Mouse (Mus musculus): Measurements from ENCODE around the gene Dhx32. TPM values are rescaled to one million over a fixed set of nuclear protein-coding genes. Genes with fewer than 3 reads are reported as not detected.

The Dhx32 gene
- polyA plus RNA-seq, 1 experiment from 2014 or later, result 72.3 TPM

DNA sequence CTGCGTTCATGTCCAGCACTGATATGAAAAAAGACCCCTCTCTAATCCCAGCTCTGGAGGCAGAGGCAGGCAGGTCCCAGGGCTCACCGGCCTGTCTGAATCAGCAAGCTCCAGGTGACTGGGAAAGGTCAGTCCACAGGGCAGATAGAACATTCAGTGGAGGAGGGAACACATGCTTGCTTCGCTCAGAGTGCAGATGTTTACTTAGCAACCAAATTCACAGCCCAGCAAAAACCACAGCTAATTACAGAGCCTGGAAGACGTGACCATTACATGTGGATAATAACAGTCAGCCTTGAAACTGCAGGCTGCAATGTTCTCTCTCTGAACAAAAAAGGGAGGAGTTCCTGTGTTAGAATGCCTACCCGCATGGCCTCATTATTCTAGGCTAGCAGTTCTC lies 31.9 kb downstream of the Dhx32 start:
- no peak overlapping the region for H3K27ac ChIP-seq (ENCODE audit: low read depth)
- no peak for DNase-seq (ENCODE audit: low spot score)

DNA sequence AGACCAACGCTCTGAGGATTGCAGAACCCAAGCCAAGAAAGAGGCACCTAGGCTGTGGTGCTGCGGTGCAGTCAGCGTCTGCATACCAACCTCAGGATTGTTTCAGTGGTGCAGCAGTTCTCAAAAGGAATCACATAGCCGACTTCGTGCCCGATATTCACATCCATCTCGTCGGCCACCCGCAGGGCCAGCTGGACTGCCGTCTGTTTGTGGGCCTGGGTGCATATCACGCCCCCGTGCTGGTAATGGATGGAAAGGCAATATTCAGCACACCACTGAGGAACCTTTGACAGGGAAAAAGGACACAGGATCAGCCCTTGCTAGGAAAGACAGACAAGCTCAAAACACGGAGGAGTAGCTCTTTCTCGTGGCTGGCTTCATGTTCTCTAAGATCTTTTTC lies 33.8 kb downstream of the Dhx32 start:
- no peak overlapping the region for H3K27ac ChIP-seq (ENCODE audit: low read depth)
- H3K27me3 ChIP-seq (replicated peaks; ENCODE audit: control insufficient read depth, insufficient read depth, low read length), result no peaks in the 10 kb centered on the region
- 74% methylated on average over 14 of the region's 14 CpGs for WGBS
- H3K4me3 ChIP-seq (ENCODE audit: low read depth, low read length), result no peak overlapping the region
- no peak for ATAC-seq (replicated peaks; ENCODE audit: low FRiP score, low TSS enrichment, low read depth)
- H3K36me3 ChIP-seq (ENCODE audit: control insufficient read depth, insufficient read depth, low read length), result no peaks in the 10 kb centered on the region
- no peaks in the 10 kb centered on the region for H3K9me3 ChIP-seq (ENCODE audit: control insufficient read depth, low read length)
- H3K4me1 ChIP-seq (replicated peaks; ENCODE audit: control insufficient read depth, insufficient read depth, low read length), result peaks cover 7% of the 10 kb centered on the region
- no peak overlapping the region for H3K4me2 ChIP-seq (ENCODE audit: low read length)
- DNase-seq (ENCODE audit: low spot score), result no peak
- no peak overlapping the region for H3K9ac ChIP-seq (ENCODE audit: low read length)

More for the DNA sequence above, 31.9 kb downstream of the Dhx32 start:
- ATAC-seq (replicated peaks; ENCODE audit: low FRiP score, low TSS enrichment, low read depth), result no peak
- Histone ChIP-seq H3K4me2 (ENCODE audit: low read length) (no peak overlapping the region), H3K4me1 (replicated peaks; ENCODE audit: control insufficient read depth, insufficient read depth, low read length) (no peaks in the 10 kb centered on the region; the same call in 1 of the 2 replicates), H3K36me3 (ENCODE audit: control insufficient read depth, insufficient read depth, low read length) (no peaks in the 10 kb centered on the region), H3K4me3 (ENCODE audit: low read depth, low read length) (no peak overlapping the region), H3K27me3 (replicated peaks; ENCODE audit: control insufficient read depth, insufficient read depth, low read length) (no peaks in the 10 kb centered on the region), H3K9ac (ENCODE audit: low read length) (no peak overlapping the region), H3K9me3 (ENCODE audit: control insufficient read depth, low read length) (no peaks in the 10 kb centered on the region)
- 64% methylated on average over 5 of the region's 5 CpGs for WGBS

DNA sequence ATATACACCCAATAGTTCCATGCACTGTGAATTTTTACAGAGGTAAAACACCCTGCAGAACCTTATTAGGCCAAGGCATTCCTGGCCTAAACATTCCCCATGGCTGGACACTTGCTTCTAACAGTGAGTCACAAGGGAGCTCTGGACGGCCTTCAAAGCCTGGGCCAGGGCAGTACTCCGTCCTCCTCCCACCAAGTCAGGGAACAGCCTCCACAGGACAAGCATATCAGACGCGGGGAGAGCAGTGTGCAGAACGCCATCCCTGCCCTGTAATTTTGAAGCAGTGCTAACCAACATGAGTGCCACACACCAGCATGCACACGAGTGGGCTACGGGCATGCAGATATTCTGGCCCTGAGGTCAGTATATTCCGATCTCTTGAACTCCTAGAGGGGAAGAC lies 35.2 kb downstream of the Dhx32 start:
- 79% methylated on average over 8 of the region's 8 CpGs for WGBS
- Histone ChIP-seq H3K4me2 (ENCODE audit: low read length) (no peak overlapping the region), H3K9ac (ENCODE audit: low read length) (no peak overlapping the region), H3K36me3 (ENCODE audit: control insufficient read depth, insufficient read depth, low read length) (0 out of 2 replicates have a peak, but pooled peaks cover 1% of the 10 kb centered on the region), H3K27me3 (replicated peaks; ENCODE audit: control insufficient read depth, insufficient read depth, low read length) (no peaks in the 10 kb centered on the region), H3K4me3 (ENCODE audit: low read depth, low read length) (no peak overlapping the region), H3K9me3 (ENCODE audit: control insufficient read depth, low read length) (no peaks in the 10 kb centered on the region), H3K4me1 (replicated peaks; ENCODE audit: control insufficient read depth, insufficient read depth, low read length) (peaks cover 7% of the 10 kb centered on the region), H3K27ac (ENCODE audit: low read depth) (no peak overlapping the region)
- ATAC-seq (replicated peaks; ENCODE audit: low FRiP score, low TSS enrichment, low read depth) (no peak), DNase-seq (ENCODE audit: low spot score) (no peak)

DNA sequence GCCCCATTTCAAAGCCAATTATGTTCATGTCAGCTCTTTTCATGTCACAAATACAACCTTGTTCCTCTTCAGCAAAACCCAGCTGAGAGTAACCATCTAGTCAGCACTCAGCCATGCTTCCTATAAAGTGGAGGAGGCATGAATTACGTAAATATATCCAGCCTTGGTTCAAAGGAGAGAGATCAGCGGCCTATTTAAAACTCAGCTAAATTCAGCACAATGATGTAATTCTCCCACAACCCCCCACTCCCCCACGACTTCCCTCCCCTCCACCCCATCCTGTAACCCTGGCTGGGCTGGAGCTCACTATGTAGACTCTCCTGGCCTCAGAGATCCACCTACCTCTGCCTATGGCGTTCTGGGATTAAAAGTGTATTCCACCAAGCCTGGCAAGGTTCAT lies 37.8 kb downstream of the Dhx32 start:
- no peak overlapping the region for H3K27ac ChIP-seq (ENCODE audit: low read depth)
- WGBS, result 41% methylated on average over 4 of the region's 4 CpGs
- H3K4me3 ChIP-seq (ENCODE audit: low read depth, low read length), result no peak overlapping the region
- no peak for ATAC-seq (replicated peaks; ENCODE audit: low FRiP score, low TSS enrichment, low read depth)
- DNase-seq (ENCODE audit: low spot score), result no peak
- no peaks in the 10 kb centered on the region for H3K9me3 ChIP-seq (ENCODE audit: control insufficient read depth, low read length)
- H3K9ac ChIP-seq (ENCODE audit: low read length), result no peak overlapping the region
- peaks cover 7% of the 10 kb centered on the region for H3K4me1 ChIP-seq (replicated peaks; ENCODE audit: control insufficient read depth, insufficient read depth, low read length)
- no peak overlapping the region for H3K4me2 ChIP-seq (ENCODE audit: low read length)
- no peaks in the 10 kb centered on the region for H3K27me3 ChIP-seq (replicated peaks; ENCODE audit: control insufficient read depth, insufficient read depth, low read length)
- peaks cover 18% of the 10 kb centered on the region for H3K36me3 ChIP-seq (ENCODE audit: control insufficient read depth, insufficient read depth, low read length)

DNA sequence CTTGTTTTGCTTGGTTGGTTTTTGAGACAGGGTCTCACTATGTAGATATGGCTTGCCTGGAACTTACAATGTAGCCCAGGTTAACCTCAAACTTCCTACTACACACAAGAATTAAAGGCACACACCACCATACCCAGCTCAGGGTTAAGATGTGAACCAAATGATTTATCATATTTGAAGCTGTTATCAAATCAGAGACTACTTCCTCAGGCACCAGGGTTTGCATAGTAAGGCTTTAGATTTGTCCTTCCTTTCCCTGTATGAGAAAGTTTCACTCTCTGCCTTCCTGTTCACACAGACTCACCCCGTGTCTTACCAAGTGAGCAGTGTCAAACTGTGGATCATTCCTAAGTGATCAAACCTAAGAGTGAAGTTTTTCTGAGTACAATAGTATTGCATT lies 38.3 kb downstream of the Dhx32 start:
- DNase-seq (ENCODE audit: low spot score), result no peak
- Histone ChIP-seq H3K4me3 (ENCODE audit: low read depth, low read length) (no peak overlapping the region), H3K27ac (ENCODE audit: low read depth) (no peak overlapping the region), H3K4me2 (ENCODE audit: low read length) (no peak overlapping the region), H3K9ac (ENCODE audit: low read length) (no peak overlapping the region), H3K4me1 (replicated peaks; ENCODE audit: control insufficient read depth, insufficient read depth, low read length) (peaks cover 7% of the 10 kb centered on the region), H3K36me3 (ENCODE audit: control insufficient read depth, insufficient read depth, low read length) (peaks cover 23% of the 10 kb centered on the region), H3K9me3 (ENCODE audit: control insufficient read depth, low read length) (no peaks in the 10 kb centered on the region), H3K27me3 (replicated peaks; ENCODE audit: control insufficient read depth, insufficient read depth, low read length) (no peaks in the 10 kb centered on the region)
- 71% methylated on average over 1 of the region's 1 CpGs for WGBS
- no peak for ATAC-seq (replicated peaks; ENCODE audit: low FRiP score, low TSS enrichment, low read depth)

DNA sequence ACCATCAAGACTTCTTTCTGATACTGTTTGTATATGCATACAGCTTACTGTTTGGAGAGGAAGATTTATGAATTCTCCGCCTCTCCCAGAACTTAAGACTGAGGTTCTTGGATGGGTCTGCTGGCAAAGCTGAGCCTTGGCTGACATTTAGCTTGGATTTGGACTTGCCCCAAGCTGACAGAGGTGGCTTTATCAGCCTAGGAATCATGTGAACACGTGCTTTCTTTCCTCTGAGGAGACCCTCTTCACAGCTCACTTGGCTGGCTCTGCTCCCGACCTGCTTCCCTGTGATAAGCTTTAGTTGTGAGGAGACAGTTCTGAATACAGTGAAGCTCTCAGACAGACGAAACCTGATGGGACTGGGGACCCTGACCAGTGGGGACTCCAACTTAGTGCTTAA lies 38.9 kb downstream of the Dhx32 start:
- Histone ChIP-seq H3K27me3 (replicated peaks; ENCODE audit: control insufficient read depth, insufficient read depth, low read length) (no peaks in the 10 kb centered on the region), H3K4me2 (ENCODE audit: low read length) (no peak overlapping the region), H3K9ac (ENCODE audit: low read length) (no peak overlapping the region), H3K36me3 (ENCODE audit: control insufficient read depth, insufficient read depth, low read length) (peaks cover 23% of the 10 kb centered on the region), H3K27ac (ENCODE audit: low read depth) (no peak overlapping the region), H3K9me3 (ENCODE audit: control insufficient read depth, low read length) (no peaks in the 10 kb centered on the region), H3K4me3 (ENCODE audit: low read depth, low read length) (no peak overlapping the region), H3K4me1 (replicated peaks; ENCODE audit: control insufficient read depth, insufficient read depth, low read length) (peaks cover 7% of the 10 kb centered on the region)
- DNase-seq (ENCODE audit: low spot score) (no peak), ATAC-seq (replicated peaks; ENCODE audit: low FRiP score, low TSS enrichment, low read depth) (no peak)
- WGBS, result 63% methylated on average over 4 of the region's 4 CpGs

DNA sequence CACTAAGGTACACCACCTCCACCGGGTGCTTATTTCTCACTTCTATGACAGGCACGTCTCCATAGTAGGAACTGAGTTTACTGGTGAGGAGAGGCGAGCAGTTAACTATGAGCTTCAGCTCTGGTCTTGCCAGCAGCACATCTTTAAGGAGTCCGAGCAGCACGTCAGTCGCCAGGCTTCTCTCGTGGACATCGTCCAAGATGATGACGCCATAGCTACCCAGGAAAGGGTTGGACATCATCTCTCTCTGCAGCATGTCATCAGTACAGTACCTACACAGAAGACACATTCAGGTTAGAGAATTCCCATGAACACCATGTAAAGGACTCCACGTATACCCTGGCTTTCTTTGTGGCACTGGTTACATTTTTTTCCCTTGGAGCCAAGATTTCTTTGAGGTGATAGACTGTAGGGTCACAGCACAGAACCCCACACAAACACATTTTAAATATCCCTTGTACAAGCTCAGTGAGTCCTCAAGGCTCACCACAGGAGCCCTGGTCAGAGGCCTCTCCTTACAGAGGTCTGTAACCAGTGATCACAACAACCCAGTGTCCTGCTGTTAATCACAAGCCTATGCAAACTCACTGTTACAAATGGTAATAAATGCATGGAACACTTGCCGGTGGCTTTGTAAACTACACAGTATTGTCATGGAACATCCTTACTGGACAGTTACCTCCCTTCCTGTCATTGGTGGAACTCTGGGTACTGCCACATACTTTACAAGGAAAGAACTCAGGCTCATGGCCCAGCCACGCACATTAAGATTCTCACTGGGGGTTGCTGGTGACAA lies 39.8 kb downstream of the Dhx32 start:
- Histone ChIP-seq H3K4me3 (ENCODE audit: low read depth, low read length) (no peak overlapping the region), H3K36me3 (ENCODE audit: control insufficient read depth, insufficient read depth, low read length) (peaks cover 23% of the 10 kb centered on the region), H3K4me2 (ENCODE audit: low read length) (no peak overlapping the region), H3K27me3 (replicated peaks; ENCODE audit: control insufficient read depth, insufficient read depth, low read length) (no peaks in the 10 kb centered on the region), H3K4me1 (replicated peaks; ENCODE audit: control insufficient read depth, insufficient read depth, low read length) (peaks cover 7% of the 10 kb centered on the region; the same call in 1 of the 2 replicates), H3K27ac (ENCODE audit: low read depth) (no peak overlapping the region), H3K9me3 (ENCODE audit: control insufficient read depth, low read length) (no peaks in the 10 kb centered on the region), H3K9ac (ENCODE audit: low read length) (no peak overlapping the region)
- WGBS, result 91% methylated on average over 12 of the region's 12 CpGs
- no peak for DNase-seq (ENCODE audit: low spot score)
- ATAC-seq (replicated peaks; ENCODE audit: low FRiP score, low TSS enrichment, low read depth), result no peak

DNA sequence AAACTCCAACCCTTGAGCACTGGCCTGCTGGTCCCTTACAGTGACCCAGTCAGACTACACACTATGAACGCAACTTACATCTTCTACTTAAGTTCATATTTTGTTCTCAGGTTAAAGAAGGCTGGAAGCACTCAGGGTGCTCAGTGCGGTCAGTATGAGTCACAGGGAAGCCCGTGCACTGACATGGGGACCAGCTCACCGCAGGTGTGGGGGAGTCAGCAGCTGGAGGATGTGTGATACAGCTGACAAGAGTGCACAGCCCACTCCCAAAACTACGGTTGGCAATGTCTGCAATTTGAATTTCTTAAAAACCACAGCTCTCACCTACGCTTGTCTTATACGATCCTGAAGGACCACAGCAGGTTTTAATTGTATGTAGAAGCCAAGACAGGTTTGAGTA lies 42.0 kb downstream of the Dhx32 start:
- Histone ChIP-seq H3K36me3 (ENCODE audit: control insufficient read depth, insufficient read depth, low read length) (peaks cover 27% of the 10 kb centered on the region), H3K4me3 (ENCODE audit: low read depth, low read length) (no peak overlapping the region), H3K9ac (ENCODE audit: low read length) (no peak overlapping the region), H3K27ac (ENCODE audit: low read depth) (no peak overlapping the region), H3K27me3 (replicated peaks; ENCODE audit: control insufficient read depth, insufficient read depth, low read length) (no peaks in the 10 kb centered on the region), H3K4me2 (ENCODE audit: low read length) (no peak overlapping the region), H3K4me1 (replicated peaks; ENCODE audit: control insufficient read depth, insufficient read depth, low read length) (peaks cover 7% of the 10 kb centered on the region; the same call in 1 of the 2 replicates), H3K9me3 (ENCODE audit: control insufficient read depth, low read length) (no peaks in the 10 kb centered on the region)
- ATAC-seq (replicated peaks; ENCODE audit: low FRiP score, low TSS enrichment, low read depth) (no peak), DNase-seq (ENCODE audit: low spot score) (no peak)
- WGBS, result 82% methylated on average over 7 of the region's 7 CpGs
